28 mouse cellular contexts compared by ENCODE assay signal in genomic region chr1:174676187-174676586, GRCm38 (mm10).
DNase-seq lines count a peak whose midpoint lies in the region; ATAC-seq and TF ChIP-seq lines count a peak whose summit lies in the region.
"Had no signal": no experiment of that assay in that cellular context is flagged by ENCODE, and none has a peak within 500 bp of the region (broad histone marks: within the 10 kb centered on the region; RNA-seq: fewer than 3 reads in every experiment).

No protein-coding gene starts in this region.

- 71% methylated on average over 3 of the region's 3 CpGs for WGBS in forebrain, postnatal 0 days
- 71% methylated on average over 3 of the region's 3 CpGs for WGBS in forebrain, embryonic 12.5 days
- WGBS in lung, embryonic 16.5 days = 55% methylated on average over 3 of the region's 3 CpGs
- WGBS in midbrain, embryonic 11.5 days = 68% methylated on average over 3 of the region's 3 CpGs
- WGBS in midbrain, embryonic 16.5 days = 71% methylated on average over 3 of the region's 3 CpGs

- no peak overlapping the region for H3K4me3 ChIP-seq in forebrain, postnatal 0 days (ENCODE audit: low read depth, low read length)
- no peak overlapping the region for H3K4me3 ChIP-seq in forebrain, embryonic 12.5 days (replicated peaks)
- no peak overlapping the region for H3K4me3 ChIP-seq in lung, embryonic 16.5 days (ENCODE audit: low read length)
- no peak overlapping the region for H3K4me3 ChIP-seq in midbrain, embryonic 11.5 days (ENCODE audit: low read depth, low read length)
- H3K4me3 ChIP-seq in midbrain, embryonic 16.5 days (ENCODE audit: low read depth, low read length) = no peak overlapping the region
- H3K4me3 ChIP-seq: embryonic facial prominence, embryonic 13.5 days; forebrain, embryonic 10.5 days; heart, adult 2 months; heart, embryonic 10.5 days; heart, embryonic 13.5 days had no signal

- no peaks in the 10 kb centered on the region for H3K4me1 ChIP-seq in forebrain, postnatal 0 days (ENCODE audit: insufficient read depth)
- H3K4me1 ChIP-seq in forebrain, embryonic 12.5 days = no peaks in the 10 kb centered on the region
- peaks cover 14% of the 10 kb centered on the region for H3K4me1 ChIP-seq in lung, embryonic 16.5 days (replicated peaks; ENCODE audit: control insufficient read depth, insufficient read depth, low read length)
- H3K4me1 ChIP-seq in midbrain, embryonic 11.5 days (ENCODE audit: control insufficient read depth, insufficient read depth, low read length) = no peaks in the 10 kb centered on the region
- H3K4me1 ChIP-seq in midbrain, embryonic 16.5 days (ENCODE audit: control insufficient read depth, insufficient read depth, low read length) = no peaks in the 10 kb centered on the region
- H3K4me1 ChIP-seq: forebrain, embryonic 10.5 days; heart, embryonic 10.5 days had no signal

- no peaks in the 10 kb centered on the region for H3K9me3 ChIP-seq in forebrain, postnatal 0 days (ENCODE audit: low read length)
- H3K9me3 ChIP-seq in forebrain, embryonic 12.5 days = no peaks in the 10 kb centered on the region
- no peaks in the 10 kb centered on the region for H3K9me3 ChIP-seq in lung, embryonic 16.5 days (ENCODE audit: control insufficient read depth, low read length)
- no peaks in the 10 kb centered on the region for H3K9me3 ChIP-seq in midbrain, embryonic 11.5 days (ENCODE audit: control insufficient read depth, low read length)
- H3K9me3 ChIP-seq in midbrain, embryonic 16.5 days (replicated peaks; ENCODE audit: control insufficient read depth, low read length, poor library complexity, severe bottlenecking) = no peaks in the 10 kb centered on the region
- H3K9me3 ChIP-seq: embryonic facial prominence, embryonic 13.5 days; forebrain, embryonic 10.5 days; heart, embryonic 10.5 days; heart, embryonic 13.5 days had no signal

- H3K27me3 ChIP-seq in forebrain, postnatal 0 days (ENCODE audit: insufficient read depth, low read length) = no peaks in the 10 kb centered on the region
- H3K27me3 ChIP-seq in forebrain, embryonic 12.5 days = no peaks in the 10 kb centered on the region
- no peaks in the 10 kb centered on the region for H3K27me3 ChIP-seq in lung, embryonic 16.5 days (ENCODE audit: control insufficient read depth, insufficient read depth, low read depth, low read length)
- no peaks in the 10 kb centered on the region for H3K27me3 ChIP-seq in midbrain, embryonic 11.5 days (ENCODE audit: control insufficient read depth, insufficient read depth, low read length)
- H3K27me3 ChIP-seq in midbrain, embryonic 16.5 days (ENCODE audit: control insufficient read depth, insufficient read depth, low read depth, low read length) = no peaks in the 10 kb centered on the region
- H3K27me3 ChIP-seq: CH12.LX; heart, embryonic 13.5 days; Patski had no signal

- H3K9ac ChIP-seq in forebrain, postnatal 0 days = no peak overlapping the region
- H3K9ac ChIP-seq in forebrain, embryonic 12.5 days = no peak overlapping the region
- no peak overlapping the region for H3K9ac ChIP-seq in lung, embryonic 16.5 days (ENCODE audit: low read length)
- H3K9ac ChIP-seq in midbrain, embryonic 11.5 days (ENCODE audit: low read length) = no peak overlapping the region
- H3K9ac ChIP-seq in midbrain, embryonic 16.5 days (ENCODE audit: low read depth, low read length) = no peak overlapping the region
- H3K9ac ChIP-seq: embryonic facial prominence, embryonic 13.5 days; heart, embryonic 13.5 days; hindbrain, embryonic 14.5 days had no signal

- no peak for DNase-seq in forebrain, postnatal 0 days
- no peak for DNase-seq in lung, postnatal 10 days
- no peak for DNase-seq in midbrain, embryonic 11.5 days (ENCODE audit: low spot score, missing footprints)
- DNase-seq in lung, postnatal 36 days = peak; percentile 19
- DNase-seq: adrenal gland, postnatal 10 days; adrenal gland, postnatal 36 days; B cell, adult 2 months; cerebellum, adult 18-20 months; cerebellum, adult 9-10 months; cerebellum, postnatal 14 days; gastrocnemius, postnatal 10 days; gastrocnemius, postnatal 36 days; heart, adult 2 months; heart, postnatal 14 days; heart, postnatal 4 days had no signal

- H3K36me3 ChIP-seq in forebrain, postnatal 0 days (ENCODE audit: insufficient read depth) = no peaks in the 10 kb centered on the region
- H3K36me3 ChIP-seq in forebrain, embryonic 12.5 days (replicated peaks) = no peaks in the 10 kb centered on the region
- H3K36me3 ChIP-seq in lung, embryonic 16.5 days (ENCODE audit: control insufficient read depth, insufficient read depth, low read length) = no peaks in the 10 kb centered on the region
- no peaks in the 10 kb centered on the region for H3K36me3 ChIP-seq in midbrain, embryonic 11.5 days (ENCODE audit: control insufficient read depth, insufficient read depth, low read length)
- H3K36me3 ChIP-seq in midbrain, embryonic 16.5 days (ENCODE audit: control insufficient read depth, insufficient read depth, low read length) = no peaks in the 10 kb centered on the region
- H3K36me3 ChIP-seq: embryonic facial prominence, embryonic 13.5 days; forebrain, embryonic 10.5 days; G1E; heart, embryonic 10.5 days; heart, embryonic 13.5 days had no signal

- no peak for TF ChIP-seq CTCF in forebrain, postnatal 0 days (IDR thresholded peaks at IDR 0.05; ENCODE audit: low read depth)

- no peak overlapping the region for H3K27ac ChIP-seq in forebrain, postnatal 0 days (ENCODE audit: low read depth, low read length)
- H3K27ac ChIP-seq in forebrain, embryonic 12.5 days = no peak overlapping the region
- H3K27ac ChIP-seq in lung, embryonic 16.5 days (ENCODE audit: low read length) = 0 out of 2 replicates have a peak overlapping the region, but pooled peaks have one; percentile 5
- H3K27ac ChIP-seq in midbrain, embryonic 11.5 days (ENCODE audit: low read depth, low read length) = no peak overlapping the region
- no peak overlapping the region for H3K27ac ChIP-seq in midbrain, embryonic 16.5 days (ENCODE audit: low read length)
- H3K27ac ChIP-seq: forebrain, embryonic 10.5 days; heart, adult 2 months; heart, embryonic 10.5 days; heart, embryonic 13.5 days; hindbrain, embryonic 14.5 days; hindbrain, postnatal 0 days had no signal

- ATAC-seq in forebrain, postnatal 0 days = peak; percentile 38; the same call in 1 of the 2 replicates
- no peak for ATAC-seq in forebrain, embryonic 12.5 days (ENCODE audit: low FRiP score)
- peak; percentile 75 for ATAC-seq in lung, embryonic 16.5 days (ENCODE audit: low read depth)
- ATAC-seq in midbrain, embryonic 11.5 days (ENCODE audit: low FRiP score) = 0 out of 2 replicates have a peak, but pooled peaks have one; percentile 38
- ATAC-seq in midbrain, embryonic 16.5 days = no peak
- ATAC-seq: forebrain, embryonic 14.5 days; hindbrain, postnatal 0 days; Patski had no signal

- H3K4me2 ChIP-seq in forebrain, postnatal 0 days (ENCODE audit: low read depth) = no peak overlapping the region
- H3K4me2 ChIP-seq in forebrain, embryonic 12.5 days = no peak overlapping the region
- H3K4me2 ChIP-seq in lung, embryonic 16.5 days (ENCODE audit: low read depth, low read length) = no peak overlapping the region
- H3K4me2 ChIP-seq in midbrain, embryonic 11.5 days = no peak overlapping the region
- no peak overlapping the region for H3K4me2 ChIP-seq in midbrain, embryonic 16.5 days (ENCODE audit: low read length)
- H3K4me2 ChIP-seq: embryonic facial prominence, embryonic 13.5 days; heart, embryonic 13.5 days; hindbrain, embryonic 14.5 days had no signal

Comparison
In these comparisons a context has a peak if more than half of its experiments do, and no peak if none do; other contexts are left out.
1. ATAC-seq: peak in forebrain, postnatal 0 days (single experiment), lung, embryonic 16.5 days (single experiment) and midbrain, embryonic 11.5 days (single experiment); none in forebrain, embryonic 12.5 days (single experiment) and midbrain, embryonic 16.5 days (single experiment).